In genomic region chr12:108219163-108219562, GRCm38 (mm10) we compare ENCODE assay signal across 11 mouse cellular contexts. TPM values are rescaled to one million over a fixed set of nuclear protein-coding genes. Genes with fewer than 3 reads are reported as not detected.
DNase-seq lines count a peak whose midpoint lies in the region; ATAC-seq and TF ChIP-seq lines count a peak whose summit lies in the region.
"Had no signal": no experiment of that assay in that cellular context is flagged by ENCODE, and none has a peak within 500 bp of the region (broad histone marks: within the 10 kb centered on the region; RNA-seq: fewer than 3 reads in every experiment).

No protein-coding gene starts in this region.

- no peak overlapping the region for H3K9ac ChIP-seq in heart, embryonic 11.5 days (ENCODE audit: low read depth, low read length)
- H3K9ac ChIP-seq in heart, adult 2 months (ENCODE audit: low read depth, low read length): no peak overlapping the region
- H3K9ac ChIP-seq in midbrain, embryonic 11.5 days (ENCODE audit: low read length): no peak overlapping the region
- peak overlapping the region; percentile 57 for H3K9ac ChIP-seq in intestine, embryonic 16.5 days (ENCODE audit: low read depth, low read length)
- H3K9ac ChIP-seq in stomach, postnatal 0 days (ENCODE audit: low read length): no peak overlapping the region
- H3K9ac ChIP-seq: liver, embryonic 12.5 days had no signal

- H3K4me1 ChIP-seq in heart, embryonic 11.5 days (ENCODE audit: control insufficient read depth, insufficient read depth, low read length): peaks cover 68% of the 10 kb centered on the region
- H3K4me1 ChIP-seq in heart, adult 2 months (ENCODE audit: control insufficient read depth, insufficient read depth, low read length): no peaks in the 10 kb centered on the region; the same call in 1 of the 2 replicates
- H3K4me1 ChIP-seq in midbrain, embryonic 10.5 days: peaks cover 92% of the 10 kb centered on the region
- H3K4me1 ChIP-seq in midbrain, embryonic 11.5 days (ENCODE audit: control insufficient read depth, insufficient read depth, low read length): peaks cover 37% of the 10 kb centered on the region
- H3K4me1 ChIP-seq in intestine, embryonic 16.5 days (ENCODE audit: control insufficient read depth, insufficient read depth, low read length): peaks cover 38% of the 10 kb centered on the region
- H3K4me1 ChIP-seq in stomach, postnatal 0 days (replicated peaks; ENCODE audit: control insufficient read depth, insufficient read depth): peaks cover 10% of the 10 kb centered on the region

- H3K79me2 ChIP-seq in heart, adult 2 months (replicated peaks; ENCODE audit: control insufficient read depth, insufficient read depth, low read length): peaks cover 1% of the 10 kb centered on the region; the same call in 1 of the 2 replicates

- no peak overlapping the region for H3K4me2 ChIP-seq in heart, embryonic 11.5 days
- no peak overlapping the region for H3K4me2 ChIP-seq in midbrain, embryonic 11.5 days
- no peak overlapping the region for H3K4me2 ChIP-seq in intestine, embryonic 16.5 days (ENCODE audit: low read depth, low read length)
- H3K4me2 ChIP-seq in stomach, postnatal 0 days (replicated peaks; ENCODE audit: low read depth): peak overlapping the region; percentile 42
- H3K4me2 ChIP-seq: liver, embryonic 12.5 days had no signal

- TF ChIP-seq EP300 in heart, adult 2 months (IDR thresholded peaks at IDR 0.05; ENCODE audit: insufficient read depth, low read depth, low read length): no peak
- TF ChIP-seq EP300 in stomach, postnatal 0 days (optimal IDR thresholded peaks at IDR 0.05): no peak

- no peaks in the 10 kb centered on the region for H3K27me3 ChIP-seq in heart, embryonic 11.5 days (ENCODE audit: control insufficient read depth, insufficient read depth, low read length)
- no peaks in the 10 kb centered on the region for H3K27me3 ChIP-seq in heart, adult 2 months (ENCODE audit: control insufficient read depth, insufficient read depth, low read length)
- no peaks in the 10 kb centered on the region for H3K27me3 ChIP-seq in midbrain, embryonic 10.5 days (ENCODE audit: low read depth, poor library complexity, severe bottlenecking)
- no peaks in the 10 kb centered on the region for H3K27me3 ChIP-seq in midbrain, embryonic 11.5 days (ENCODE audit: control insufficient read depth, insufficient read depth, low read length)
- H3K27me3 ChIP-seq in intestine, embryonic 16.5 days (replicated peaks; ENCODE audit: control insufficient read depth, insufficient read depth, low read length): no peaks in the 10 kb centered on the region
- no peaks in the 10 kb centered on the region for H3K27me3 ChIP-seq in stomach, postnatal 0 days (ENCODE audit: control insufficient read depth, insufficient read depth, low read length)
- H3K27me3 ChIP-seq: liver, embryonic 12.5 days had no signal

- no peak overlapping the region for H3K4me3 ChIP-seq in heart, embryonic 11.5 days (ENCODE audit: low read depth, low read length)
- H3K4me3 ChIP-seq in heart, adult 2 months: no peak overlapping the region
- H3K4me3 ChIP-seq in midbrain, embryonic 10.5 days: no peak overlapping the region
- no peak overlapping the region for H3K4me3 ChIP-seq in midbrain, embryonic 11.5 days (ENCODE audit: low read depth, low read length)
- H3K4me3 ChIP-seq in intestine, embryonic 16.5 days (ENCODE audit: low read length): no peak overlapping the region
- 0 out of 2 replicates have a peak overlapping the region, but pooled peaks have one; percentile 1 for H3K4me3 ChIP-seq in stomach, postnatal 0 days (ENCODE audit: low read depth, low read length)
- H3K4me3 ChIP-seq: liver, embryonic 12.5 days had no signal

- H3K36me3 ChIP-seq in heart, embryonic 11.5 days (ENCODE audit: control insufficient read depth, insufficient read depth, low read length): no peaks in the 10 kb centered on the region
- H3K36me3 ChIP-seq in heart, adult 2 months (ENCODE audit: control insufficient read depth, insufficient read depth, low read length): no peaks in the 10 kb centered on the region
- peaks cover 27% of the 10 kb centered on the region for H3K36me3 ChIP-seq in midbrain, embryonic 10.5 days
- no peaks in the 10 kb centered on the region for H3K36me3 ChIP-seq in midbrain, embryonic 11.5 days (ENCODE audit: control insufficient read depth, insufficient read depth, low read length)
- no peaks in the 10 kb centered on the region for H3K36me3 ChIP-seq in intestine, embryonic 16.5 days (ENCODE audit: control insufficient read depth, insufficient read depth, low read length)
- H3K36me3 ChIP-seq in stomach, postnatal 0 days (ENCODE audit: control insufficient read depth, insufficient read depth, low read length): no peaks in the 10 kb centered on the region
- H3K36me3 ChIP-seq: liver, embryonic 12.5 days had no signal

- TF ChIP-seq CTCF in heart, adult 2 months (IDR thresholded peaks at IDR 0.05): no peak
- TF ChIP-seq CTCF in stomach, postnatal 0 days (IDR thresholded peaks at IDR 0.05; ENCODE audit: low read depth): no peak

- intact Hi-C loops in heart, adult 2 months (cut with DNase I): no loop called here
- intact Hi-C loops in gastrocnemius, postnatal 36 days (cut with DNase I): no loop called here

- 0 out of 2 replicates have a peak overlapping the region, but pooled peaks have one; percentile 31 for H3K27ac ChIP-seq in heart, embryonic 11.5 days (ENCODE audit: low read depth, low read length)
- no peak overlapping the region for H3K27ac ChIP-seq in heart, adult 2 months
- peak overlapping the region; percentile 70 for H3K27ac ChIP-seq in midbrain, embryonic 10.5 days (replicated peaks)
- no peak overlapping the region for H3K27ac ChIP-seq in midbrain, embryonic 11.5 days (ENCODE audit: low read depth, low read length)
- H3K27ac ChIP-seq in intestine, embryonic 16.5 days (ENCODE audit: low read length): peak overlapping the region; percentile 44
- peak overlapping the region; percentile 77 for H3K27ac ChIP-seq in stomach, postnatal 0 days (replicated peaks)
- H3K27ac ChIP-seq: liver, embryonic 12.5 days had no signal

- no peak for ATAC-seq in heart, embryonic 11.5 days (replicated peaks; ENCODE audit: insufficient number of reproducible peaks, low FRiP score, low TSS enrichment)
- ATAC-seq in midbrain, embryonic 11.5 days (ENCODE audit: low FRiP score): no peak
- no peak for ATAC-seq in intestine, embryonic 16.5 days
- ATAC-seq in stomach, postnatal 0 days (ENCODE audit: low FRiP score, low TSS enrichment): no peak
- ATAC-seq: activated CD4-positive, CD25-positive, alpha-beta regulatory T cell, adult 4 months; liver, embryonic 12.5 days had no signal

- TF ChIP-seq POLR2A in heart, adult 2 months (IDR thresholded peaks at IDR 0.05; ENCODE audit: insufficient read depth, low read depth, low read length): no peak

- DNase-seq in heart, adult 2 months: no peak
- DNase-seq in midbrain, embryonic 10.5 days (ENCODE audit: low spot score): no peak
- DNase-seq in midbrain, embryonic 11.5 days (ENCODE audit: low spot score, missing footprints): no peak
- DNase-seq in stomach, postnatal 0 days (ENCODE audit: low spot score): no peak
- DNase-seq in spleen, postnatal 10 days (ENCODE audit: low spot score in 2 of 2): no peak
- DNase-seq in gastrocnemius, postnatal 36 days: no peak
- DNase-seq: thymus, postnatal 25 days had no signal

- WGBS in heart, embryonic 11.5 days (ENCODE audit: insufficient replicate concordance): 58% methylated on average over 15 of the region's 15 CpGs
- 35% methylated on average over 15 of the region's 15 CpGs for WGBS in heart, adult 2 months
- WGBS in midbrain, embryonic 10.5 days: 76% methylated on average over 15 of the region's 15 CpGs
- 66% methylated on average over 15 of the region's 15 CpGs for WGBS in midbrain, embryonic 11.5 days
- WGBS in intestine, embryonic 16.5 days: 46% methylated on average over 15 of the region's 15 CpGs
- WGBS in stomach, postnatal 0 days: 19% methylated on average over 14 of the region's 15 CpGs

- H3K9me3 ChIP-seq in heart, embryonic 11.5 days (replicated peaks; ENCODE audit: control insufficient read depth, low read length): no peaks in the 10 kb centered on the region
- H3K9me3 ChIP-seq in midbrain, embryonic 10.5 days (replicated peaks): no peaks in the 10 kb centered on the region
- no peaks in the 10 kb centered on the region for H3K9me3 ChIP-seq in midbrain, embryonic 11.5 days (ENCODE audit: control insufficient read depth, low read length)
- no peaks in the 10 kb centered on the region for H3K9me3 ChIP-seq in intestine, embryonic 16.5 days (ENCODE audit: control insufficient read depth, low read length)
- H3K9me3 ChIP-seq in stomach, postnatal 0 days (ENCODE audit: control insufficient read depth, low read length): no peaks in the 10 kb centered on the region
- H3K9me3 ChIP-seq: liver, embryonic 12.5 days had no signal

RNA-seq across cellular contexts. Expression of gene Ccnk, which starts 39.8 kb away (rescaled TPM):
- polyA plus RNA-seq in heart, embryonic 11.5 days (2014; fragmentation: Nextera tagmentation; extraction: Ambion mirVana): 4.0 and 5.6 TPM in 2 replicates
- total RNA-seq in heart, adult 2 months (2021): 10 to 100 TPM; 28.9 to 31.9 TPM
- polyA plus RNA-seq in heart, adult 2 months (2012; rRNA removed): 14.8 and 20.6 TPM in 2 replicates
- 3.3 and 3.5 TPM in 2 replicates for polyA plus RNA-seq in midbrain, embryonic 10.5 days (2016; fragmentation: Nextera tagmentation; extraction: Ambion mirVana)
- polyA plus RNA-seq in midbrain, embryonic 11.5 days (2014; fragmentation: Nextera tagmentation; extraction: Ambion mirVana): 8.1 and 9.0 TPM in 2 replicates
- 1.9 and 2.2 TPM in 2 replicates for polyA plus RNA-seq in intestine, embryonic 16.5 days (2015; fragmentation: Nextera tagmentation; extraction: Ambion mirVana)
- polyA plus RNA-seq in stomach, postnatal 0 days (2015; fragmentation: Nextera tagmentation; extraction: Ambion mirVana): 1.6 TPM in 2 replicates
- total RNA-seq in gastrocnemius, postnatal 36 days (2021): 10 to 100 TPM; 88.0 to 91.8 TPM

RNA-seq across cellular contexts. Expression of gene Setd3, which starts 40.0 kb away (rescaled TPM):
- 62.4 and 64.4 TPM in 2 replicates for polyA plus RNA-seq in heart, embryonic 11.5 days (2014; fragmentation: Nextera tagmentation; extraction: Ambion mirVana)
- total RNA-seq in heart, adult 2 months (2021): 10 to 100 TPM; 84.6 to 99.8 TPM
- 25.0 and 46.8 TPM in 2 replicates for polyA plus RNA-seq in heart, adult 2 months (2012; rRNA removed)
- polyA plus RNA-seq in midbrain, embryonic 10.5 days (2016; fragmentation: Nextera tagmentation; extraction: Ambion mirVana): 77.8 and 77.9 TPM in 2 replicates
- polyA plus RNA-seq in midbrain, embryonic 11.5 days (2014; fragmentation: Nextera tagmentation; extraction: Ambion mirVana): 83.3 and 92.0 TPM in 2 replicates
- polyA plus RNA-seq in intestine, embryonic 16.5 days (2015; fragmentation: Nextera tagmentation; extraction: Ambion mirVana): 89.8 and 90.8 TPM in 2 replicates
- polyA plus RNA-seq in stomach, postnatal 0 days (2015; fragmentation: Nextera tagmentation; extraction: Ambion mirVana): 54.5 and 56.2 TPM in 2 replicates
- total RNA-seq in gastrocnemius, postnatal 36 days (2021): 10 to 100 TPM; 84.0 to 90.2 TPM

RNA-seq across cellular contexts. Expression of gene Ccdc85c, which starts 56.1 kb away (rescaled TPM):
- polyA plus RNA-seq in heart, embryonic 11.5 days (2014; fragmentation: Nextera tagmentation; extraction: Ambion mirVana): 6.3 and 7.8 TPM in 2 replicates
- total RNA-seq in heart, adult 2 months (2021): 10 to 100 TPM; 39.2 to 43.9 TPM
- 27.1 and 29.3 TPM in 2 replicates for polyA plus RNA-seq in heart, adult 2 months (2012; rRNA removed)
- 12.1 and 15.5 TPM in 2 replicates for polyA plus RNA-seq in midbrain, embryonic 10.5 days (2016; fragmentation: Nextera tagmentation; extraction: Ambion mirVana)
- polyA plus RNA-seq in midbrain, embryonic 11.5 days (2014; fragmentation: Nextera tagmentation; extraction: Ambion mirVana): 19.2 and 20.4 TPM in 2 replicates
- polyA plus RNA-seq in intestine, embryonic 16.5 days (2015; fragmentation: Nextera tagmentation; extraction: Ambion mirVana): 4.8 and 7.1 TPM in 2 replicates
- 6.7 and 7.0 TPM in 2 replicates for polyA plus RNA-seq in stomach, postnatal 0 days (2015; fragmentation: Nextera tagmentation; extraction: Ambion mirVana)
- 10 to 100 TPM; 24.0 to 26.5 TPM for total RNA-seq in gastrocnemius, postnatal 36 days (2021)

Comparison
In these comparisons a context has a peak if more than half of its experiments do, and no peak if none do; other contexts are left out.
1. H3K27ac ChIP-seq: peak in heart, embryonic 11.5 days (single experiment), midbrain, embryonic 10.5 days (single experiment), intestine, embryonic 16.5 days (single experiment) and stomach, postnatal 0 days (single experiment); none in heart, adult 2 months (single experiment) and midbrain, embryonic 11.5 days (single experiment).